Mouse (Mus musculus): ENCODE measurements around the gene Lilra6. TPM values are rescaled to one million over a fixed set of nuclear protein-coding genes. Genes with fewer than 3 reads are reported as not detected.
"Not testable (repeated sequence)": the region's sequence is repeated elsewhere in the genome, so short reads cannot be mapped to it uniquely, and the experiment has no call there.

Gene Lilra6
- polyA plus RNA-seq (2012; rRNA removed), result 4.0 and 4.3 TPM in 2 replicates

GRCm38 (mm10) chr7:3915387-3915786 lies at the start of gene Lilra6:
TSS of gene Lilra6 (minus strand) at chr7:3915503.
- WGBS, result 52% methylated on average over 2 of the region's 2 CpGs
- not testable (repeated sequence) for DNase-seq; H3K4me3 ChIP-seq (replicated peaks; ENCODE audit: extremely low read depth, low read depth, low read length); H3K4me1 ChIP-seq (ENCODE audit: control insufficient read depth, insufficient read depth, low read length)

- TF ChIP-seq POLR2A (IDR thresholded peaks at IDR 0.05; ENCODE audit: borderline replicate concordance, extremely low read depth, low read depth, low read length) (no peak), CTCF (IDR thresholded peaks at IDR 0.05; ENCODE audit: insufficient read depth, low read length) (no peak)
- WGBS, result 84% methylated on average over 2 of the region's 2 CpGs
- no peak for DNase-seq
- H3K4me3 ChIP-seq (replicated peaks; ENCODE audit: extremely low read depth, low read depth, low read length), result no peak overlapping the region
- no peaks in the 10 kb centered on the region for H3K4me1 ChIP-seq (ENCODE audit: control insufficient read depth, insufficient read depth, low read length)
Measured at GRCm38 (mm10) chr7:3962017-3962416, 46.7 kb upstream of the Lilra6 start.

- no peak for TF ChIP-seq POLR2A (IDR thresholded peaks at IDR 0.05; ENCODE audit: borderline replicate concordance, extremely low read depth, low read depth, low read length)
- no peak for TF ChIP-seq CTCF (IDR thresholded peaks at IDR 0.05; ENCODE audit: insufficient read depth, low read length)
- H3K4me3 ChIP-seq (replicated peaks; ENCODE audit: extremely low read depth, low read depth, low read length), result no peak overlapping the region
- 75% methylated on average over 3 of the region's 3 CpGs for WGBS
- H3K4me1 ChIP-seq (ENCODE audit: control insufficient read depth, insufficient read depth, low read length), result no peaks in the 10 kb centered on the region
- DNase-seq, result no peak
Measured at GRCm38 (mm10) chr7:3957387-3957786, 42.1 kb upstream of the Lilra6 start.

DNA sequence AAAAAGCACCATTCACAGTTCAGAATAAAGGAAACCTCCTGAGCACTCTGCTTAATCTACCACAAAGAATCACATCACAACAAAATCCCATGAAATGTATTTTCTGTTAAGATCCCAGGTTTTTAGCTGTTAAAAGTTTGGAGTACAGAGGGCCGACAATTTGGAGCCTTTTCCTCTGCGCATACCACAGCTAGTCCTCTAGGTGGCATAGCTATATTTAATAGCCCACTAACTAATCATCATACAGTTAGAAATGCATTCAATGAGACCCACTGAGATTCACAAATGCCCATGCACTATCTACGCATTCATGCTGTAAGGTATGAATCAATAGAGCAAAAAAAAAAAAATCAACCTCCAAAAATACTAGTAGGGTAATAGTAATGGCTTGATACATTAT lies 33.9 kb upstream of the Lilra6 start:
- WGBS, result 75% methylated on average over 3 of the region's 3 CpGs
- DNase-seq, result no peak
- Histone ChIP-seq H3K4me1 (ENCODE audit: control insufficient read depth, insufficient read depth, low read length) (no peaks in the 10 kb centered on the region), H3K4me3 (replicated peaks; ENCODE audit: extremely low read depth, low read depth, low read length) (no peak overlapping the region)
- TF ChIP-seq POLR2A (IDR thresholded peaks at IDR 0.05; ENCODE audit: borderline replicate concordance, extremely low read depth, low read depth, low read length), result no peak
- TF ChIP-seq CTCF (IDR thresholded peaks at IDR 0.05; ENCODE audit: insufficient read depth, low read length), result no peak

GRCm38 (mm10) chr7:3948223-3948622 lies 32.9 kb upstream of the Lilra6 start:
- no peak for TF ChIP-seq CTCF (IDR thresholded peaks at IDR 0.05; ENCODE audit: insufficient read depth, low read length)
- TF ChIP-seq POLR2A (IDR thresholded peaks at IDR 0.05; ENCODE audit: borderline replicate concordance, extremely low read depth, low read depth, low read length), result no peak
- H3K4me1 ChIP-seq (ENCODE audit: control insufficient read depth, insufficient read depth, low read length), result no peaks in the 10 kb centered on the region
- DNase-seq, result no peak
- no peak overlapping the region for H3K4me3 ChIP-seq (replicated peaks; ENCODE audit: extremely low read depth, low read depth, low read length)
- 65% methylated on average over 4 of the region's 4 CpGs for WGBS

DNA sequence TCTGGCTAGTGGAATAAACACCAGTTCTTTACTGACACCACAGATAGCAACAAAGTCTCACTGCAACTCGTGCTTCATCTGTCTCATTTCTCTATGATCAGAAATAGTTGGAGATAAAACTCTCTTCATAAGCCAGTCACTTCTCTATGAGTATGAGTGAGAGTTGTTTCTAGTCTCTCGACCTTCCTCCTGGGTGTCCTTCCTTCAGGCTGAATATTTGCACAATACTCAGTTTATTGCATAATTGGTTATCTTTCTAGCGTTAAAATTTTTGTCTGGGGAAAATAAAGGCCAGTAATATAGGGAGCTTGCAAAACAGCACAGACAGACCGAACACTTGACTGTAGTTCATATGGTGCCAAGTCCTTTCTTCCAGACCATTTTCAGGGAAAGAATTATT lies 30.8 kb upstream of the Lilra6 start:
- TF ChIP-seq CTCF (IDR thresholded peaks at IDR 0.05; ENCODE audit: insufficient read depth, low read length) (no peak), POLR2A (IDR thresholded peaks at IDR 0.05; ENCODE audit: borderline replicate concordance, extremely low read depth, low read depth, low read length) (no peak)
- DNase-seq, result no peak
- Histone ChIP-seq H3K4me3 (replicated peaks; ENCODE audit: extremely low read depth, low read depth, low read length) (no peak overlapping the region), H3K4me1 (ENCODE audit: control insufficient read depth, insufficient read depth, low read length) (no peaks in the 10 kb centered on the region)
- 58% methylated on average over 4 of the region's 4 CpGs for WGBS

GRCm38 (mm10) chr7:3940915-3941314 lies 25.6 kb upstream of the Lilra6 start:
- Histone ChIP-seq H3K4me3 (replicated peaks; ENCODE audit: extremely low read depth, low read depth, low read length) (no peak overlapping the region), H3K4me1 (ENCODE audit: control insufficient read depth, insufficient read depth, low read length) (no peaks in the 10 kb centered on the region)
- no peak for DNase-seq
- 64% methylated on average over 3 of the region's 3 CpGs for WGBS
- no peak for TF ChIP-seq POLR2A (IDR thresholded peaks at IDR 0.05; ENCODE audit: borderline replicate concordance, extremely low read depth, low read depth, low read length)
- no peak for TF ChIP-seq CTCF (IDR thresholded peaks at IDR 0.05; ENCODE audit: insufficient read depth, low read length)

DNA sequence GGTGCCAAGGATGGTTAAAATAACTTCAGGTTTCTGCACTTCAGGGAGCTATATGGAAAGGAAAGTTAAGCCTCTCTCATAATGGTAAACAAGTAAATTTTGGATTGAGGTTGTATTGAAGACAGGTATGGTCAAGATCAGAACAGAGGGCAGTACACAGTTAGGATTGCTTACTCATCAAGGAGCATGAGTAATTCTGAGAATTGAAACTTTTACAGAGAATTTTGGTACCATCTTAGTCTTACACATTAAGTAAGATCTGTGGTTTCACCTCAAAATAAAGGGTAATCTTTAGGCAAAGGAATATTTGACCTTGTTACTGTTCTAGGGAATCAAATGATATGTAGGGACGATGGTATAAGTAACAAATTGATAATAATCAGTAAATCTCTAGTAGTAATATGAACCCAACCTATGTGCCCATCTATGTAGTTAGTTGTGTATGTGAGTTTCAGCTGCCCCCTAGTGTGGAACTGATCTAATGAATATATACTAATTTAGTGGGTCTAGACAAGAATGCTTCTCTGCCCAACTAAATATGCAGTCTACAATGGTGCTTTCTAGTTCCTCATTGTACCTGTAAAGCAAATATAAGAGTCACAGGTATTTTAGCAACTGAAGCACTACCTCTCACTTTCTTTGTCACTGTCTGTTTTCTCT lies 24.7 kb upstream of the Lilra6 start:
- 47% methylated on average over 1 of the region's 1 CpGs for WGBS
- DNase-seq, result no peak
- Histone ChIP-seq H3K4me1 (ENCODE audit: control insufficient read depth, insufficient read depth, low read length) (no peaks in the 10 kb centered on the region), H3K4me3 (replicated peaks; ENCODE audit: extremely low read depth, low read depth, low read length) (no peak overlapping the region)
- TF ChIP-seq CTCF (IDR thresholded peaks at IDR 0.05; ENCODE audit: insufficient read depth, low read length) (no peak), POLR2A (IDR thresholded peaks at IDR 0.05; ENCODE audit: borderline replicate concordance, extremely low read depth, low read depth, low read length) (no peak)

GRCm38 (mm10) chr7:3935473-3935872 lies 20.2 kb upstream of the Lilra6 start:
- not testable (repeated sequence) for H3K4me1 ChIP-seq (ENCODE audit: control insufficient read depth, insufficient read depth, low read length); H3K4me3 ChIP-seq (replicated peaks; ENCODE audit: extremely low read depth, low read depth, low read length); DNase-seq

DNA sequence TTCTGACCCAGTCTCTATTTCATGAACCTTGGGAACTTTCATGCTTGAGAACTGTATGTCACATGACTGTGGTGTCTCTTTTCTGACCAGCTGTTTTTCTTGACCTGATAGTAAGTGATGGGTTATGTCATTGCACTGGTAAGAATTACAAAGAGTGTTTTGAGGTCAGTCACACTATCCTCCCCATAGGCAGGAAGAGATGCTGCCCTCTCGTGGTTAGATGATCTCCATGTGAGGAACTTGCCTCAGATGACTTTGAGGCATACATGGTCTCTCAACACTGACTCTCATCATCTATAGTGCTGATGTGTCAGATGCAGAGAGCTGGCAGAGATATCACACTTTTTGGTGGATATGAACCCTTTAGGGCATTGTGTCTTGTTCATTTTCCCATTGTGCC lies 11.6 kb downstream of the Lilra6 start:
- TF ChIP-seq POLR2A (IDR thresholded peaks at IDR 0.05; ENCODE audit: borderline replicate concordance, extremely low read depth, low read depth, low read length) (no peak), CTCF (IDR thresholded peaks at IDR 0.05; ENCODE audit: insufficient read depth, low read length) (no peak)
- DNase-seq, result no peak
- 12% methylated on average over 1 of the region's 1 CpGs for WGBS
- Histone ChIP-seq H3K4me3 (replicated peaks; ENCODE audit: extremely low read depth, low read depth, low read length) (no peak overlapping the region), H3K4me1 (ENCODE audit: control insufficient read depth, insufficient read depth, low read length) (no peaks in the 10 kb centered on the region)

- not testable (repeated sequence) for H3K4me3 ChIP-seq (replicated peaks; ENCODE audit: extremely low read depth, low read depth, low read length); DNase-seq; H3K4me1 ChIP-seq (ENCODE audit: control insufficient read depth, insufficient read depth, low read length)
- 44% methylated on average over 3 of the region's 3 CpGs for WGBS
Measured at GRCm38 (mm10) chr7:3898036-3898590, 17.2 kb downstream of the Lilra6 start, which contains the start of gene Gm14548. TSS of gene Gm14548 (minus strand) at chr7:3898120.

- not testable (repeated sequence) for DNase-seq; H3K4me1 ChIP-seq (ENCODE audit: control insufficient read depth, insufficient read depth, low read length); H3K4me3 ChIP-seq (replicated peaks; ENCODE audit: extremely low read depth, low read depth, low read length)
- WGBS, result no CpG with 5 or more reads among the region's 1 CpGs
Measured at GRCm38 (mm10) chr7:3875032-3875431, 40.3 kb downstream of the Lilra6 start.

Measured in lung, adult 2 months (tissue).